Mouse (Mus musculus) layer of hippocampus, adult 9-10 months (tissue): Measurements from ENCODE around the gene C1qtnf9.

ENCODE experiments used
- DNase-seq: peaks from one replicate; pipeline ENCODE4 v3.0.0; 2022; ENCODE audit warnings: low spot score

Gene C1qtnf9

DNA sequence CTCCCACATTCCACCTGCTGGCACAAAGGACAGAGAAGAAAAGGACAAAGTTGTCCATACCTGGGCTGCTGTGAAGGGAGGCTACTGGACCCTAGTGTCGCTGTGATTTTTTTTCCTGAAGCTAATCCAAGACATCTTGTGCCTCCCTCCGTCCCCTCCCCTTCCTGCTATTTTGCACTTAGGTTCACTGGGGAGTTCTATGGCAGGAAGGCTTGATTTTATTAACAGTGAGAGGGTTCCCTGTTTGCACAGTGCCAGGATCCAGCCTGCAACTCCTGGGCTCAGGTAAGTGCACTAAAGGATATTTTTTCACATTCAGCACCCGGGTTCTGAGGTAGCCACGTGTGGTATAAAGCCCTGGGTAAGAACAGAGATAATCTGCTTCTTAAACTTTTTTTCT, at the start of gene C1qtnf9:
Gene C1qtnf9, plus strand, starts transcription at position 251 of the 400 bp plus-strand sequence.
- DNase-seq, result no peak

- no peak for DNase-seq
Observed at GRCm38 (mm10) chr14:60721304-60721703, 46.6 kb upstream of the C1qtnf9 start.

DNA sequence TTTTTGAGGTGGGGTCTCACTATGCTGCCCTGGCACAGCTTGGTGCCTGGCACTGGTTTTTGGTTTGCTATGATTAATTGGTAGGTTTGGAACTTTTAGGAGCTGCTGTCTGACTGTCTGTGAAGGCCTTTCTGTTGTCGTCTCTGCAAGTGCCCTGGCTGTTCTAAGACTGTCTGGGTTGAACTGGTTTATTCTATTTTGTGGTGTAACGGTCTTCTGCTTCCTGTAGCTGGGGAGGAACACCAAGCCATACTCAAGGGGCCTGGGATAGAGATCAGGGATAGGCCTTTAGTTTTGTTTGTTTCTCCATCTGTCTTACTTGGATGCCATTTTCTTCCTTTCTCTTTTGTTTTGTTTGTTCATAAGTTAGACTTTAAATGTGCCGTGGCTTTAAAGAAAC, 46.0 kb upstream of the C1qtnf9 start:
- no peak for DNase-seq

DNA sequence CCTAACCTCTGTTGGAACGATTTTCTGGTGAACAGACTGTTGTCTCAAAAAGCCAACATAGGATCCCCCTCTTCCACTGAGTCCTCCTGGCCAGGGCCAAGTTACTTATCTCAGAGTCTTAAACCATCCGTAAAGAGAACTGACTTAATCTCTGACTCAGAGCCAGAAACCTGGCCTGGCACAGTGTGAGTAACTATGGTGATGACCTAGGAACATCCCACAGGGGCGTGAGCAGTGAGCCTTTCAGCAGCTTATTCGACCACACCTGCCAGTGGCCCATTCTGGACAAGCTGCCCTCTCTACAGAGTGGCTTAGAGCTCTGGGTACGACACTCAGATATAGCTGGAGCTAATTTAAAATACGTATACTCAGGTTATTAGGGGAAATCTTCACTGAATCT, 41.8 kb upstream of the C1qtnf9 start:
- no peak for DNase-seq

DNA sequence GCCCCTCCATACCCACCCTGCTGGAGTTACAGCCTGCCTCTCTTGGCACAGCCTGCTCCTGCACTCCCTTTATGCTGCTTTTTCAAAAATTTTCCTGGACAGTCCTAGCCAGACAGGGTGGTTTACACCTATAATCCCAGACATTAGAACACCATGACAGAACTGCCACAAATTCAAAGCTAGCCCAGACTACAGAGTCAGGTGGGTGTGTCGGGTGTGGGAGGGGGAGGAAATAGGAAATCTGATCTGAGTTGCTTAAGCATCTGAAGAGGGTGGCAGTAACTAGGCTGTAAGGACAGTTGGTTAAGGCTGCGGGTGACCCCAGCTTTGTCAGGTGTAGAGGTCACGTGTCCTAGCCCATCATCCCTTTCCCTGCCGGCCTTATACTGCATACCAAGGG, 40.8 kb upstream of the C1qtnf9 start:
- no peak for DNase-seq

DNA sequence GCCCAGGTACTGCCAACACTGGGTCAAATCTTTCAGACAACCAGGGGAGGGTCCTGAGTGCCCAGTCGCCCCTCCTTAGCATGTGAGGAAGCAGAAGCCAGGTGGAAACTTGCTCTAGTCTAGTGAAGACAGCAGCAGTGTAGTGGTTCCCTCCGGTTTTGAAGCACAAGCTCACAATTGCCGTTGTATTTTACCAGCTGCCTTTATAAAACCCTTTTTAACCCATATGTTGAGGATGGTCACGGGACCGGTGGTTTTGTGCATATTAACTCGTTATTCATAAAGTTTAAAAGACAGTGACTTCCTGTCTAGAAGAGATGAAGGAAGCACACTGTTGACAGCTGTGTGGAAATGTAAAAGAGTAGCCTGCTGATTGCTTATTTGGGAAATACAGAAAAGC, 35.9 kb upstream of the C1qtnf9 start:
- no peak for DNase-seq

GRCm38 (mm10) chr14:60732787-60733186, 35.1 kb upstream of the C1qtnf9 start:
- no peak for DNase-seq

DNA sequence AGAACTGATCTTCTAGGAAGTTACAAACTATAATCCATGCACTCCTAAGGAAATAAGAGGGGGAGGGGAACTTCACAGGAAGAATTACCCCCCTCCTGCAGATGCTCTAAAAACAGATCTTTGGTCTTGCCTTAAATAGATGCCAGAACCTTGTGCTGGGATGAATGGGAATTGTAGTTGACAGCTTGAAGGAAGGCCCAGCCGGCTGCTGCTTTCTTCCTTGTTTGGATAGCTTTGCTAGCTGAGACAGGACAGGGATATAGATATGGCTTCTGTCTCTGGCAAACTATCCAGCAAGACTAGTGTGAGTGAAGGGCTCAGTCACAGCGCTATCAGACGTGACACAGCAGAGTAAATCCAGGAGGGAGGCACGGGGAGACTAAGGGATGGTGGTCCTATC, 34.2 kb upstream of the C1qtnf9 start:
- DNase-seq, result no peak

DNA sequence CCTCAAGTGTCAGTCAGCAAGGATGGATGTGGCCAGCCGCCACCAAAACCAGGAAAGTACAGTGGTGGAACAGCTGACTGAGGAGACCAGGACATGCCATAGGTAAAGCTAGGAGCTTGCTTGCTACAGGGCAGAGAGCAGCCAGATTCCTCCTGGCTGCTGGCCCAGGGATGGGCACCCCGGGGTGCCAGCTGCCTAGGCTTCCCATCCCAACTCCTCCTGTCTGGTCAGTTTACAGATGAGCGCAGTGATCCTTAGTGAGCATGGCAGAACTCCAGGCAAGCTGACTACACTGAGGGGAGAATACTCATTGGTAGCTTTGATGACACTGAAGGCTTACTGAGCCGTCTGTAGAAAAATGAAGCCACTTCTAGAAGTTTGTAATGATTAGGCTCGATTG, 32.7 kb upstream of the C1qtnf9 start:
- DNase-seq, result no peak

DNA sequence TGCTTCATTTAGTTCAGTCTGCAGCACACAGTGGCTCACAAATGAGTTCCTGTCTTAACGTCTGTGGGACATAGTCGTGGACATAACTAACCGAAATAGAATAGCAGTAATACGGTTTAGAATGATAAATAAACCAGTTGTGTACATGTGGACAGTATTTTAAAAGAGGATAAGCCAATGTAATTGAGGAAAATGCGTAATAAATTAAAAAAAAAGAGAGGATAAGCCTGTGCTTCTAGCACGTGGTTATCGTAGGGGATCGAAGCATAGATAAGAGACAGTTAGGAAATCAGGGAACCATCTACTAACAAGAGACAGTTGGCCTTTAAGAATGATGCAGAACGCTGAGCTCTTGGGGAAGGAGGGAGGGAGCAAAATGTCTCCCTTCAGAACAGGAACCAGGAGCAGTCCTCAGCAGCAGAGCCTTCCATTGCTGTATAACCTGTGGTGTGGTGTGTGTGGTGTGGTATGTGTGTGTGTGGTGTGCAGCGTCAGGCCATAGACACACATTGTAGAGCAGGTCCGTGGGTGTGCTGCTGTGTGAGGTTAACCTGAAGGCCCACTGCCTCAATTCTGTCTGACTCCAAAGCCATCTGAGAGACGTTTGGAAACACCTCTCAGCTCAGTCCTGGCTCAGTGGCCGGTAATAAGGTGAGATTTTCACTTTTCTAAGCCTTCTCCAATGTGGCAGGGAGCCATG, 31.9 kb upstream of the C1qtnf9 start:
- DNase-seq, result no peak

DNA sequence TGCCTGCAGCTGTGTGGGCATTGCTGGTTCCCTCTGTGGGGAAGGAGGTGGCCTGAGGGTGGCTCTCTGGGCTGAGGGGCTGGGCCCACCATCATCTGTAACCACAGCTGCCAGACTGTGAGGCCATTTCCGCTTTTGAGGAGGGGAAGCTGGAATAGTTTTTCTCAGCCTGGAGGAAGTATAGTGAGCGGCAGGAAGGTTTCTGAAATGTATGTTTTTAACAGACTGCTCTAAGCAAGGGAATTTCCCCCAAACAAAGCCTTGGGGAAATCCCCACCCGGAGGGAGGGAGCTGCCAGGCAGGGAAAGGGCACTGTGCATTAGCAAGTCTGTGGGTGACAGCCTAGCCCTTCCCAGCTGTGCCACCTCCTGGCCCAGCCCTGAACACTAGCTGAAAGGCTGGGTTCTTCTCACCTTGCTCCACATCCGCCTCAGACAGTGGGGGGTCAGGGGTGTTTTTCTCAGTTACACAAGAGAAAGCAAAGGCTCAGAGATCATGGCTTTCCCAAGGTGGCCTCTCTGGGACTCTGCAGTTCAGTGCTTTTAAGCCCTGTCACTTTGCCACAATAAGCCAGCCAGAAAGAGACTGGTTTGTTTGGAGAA, 31.2 kb upstream of the C1qtnf9 start:
- no peak for DNase-seq

DNA sequence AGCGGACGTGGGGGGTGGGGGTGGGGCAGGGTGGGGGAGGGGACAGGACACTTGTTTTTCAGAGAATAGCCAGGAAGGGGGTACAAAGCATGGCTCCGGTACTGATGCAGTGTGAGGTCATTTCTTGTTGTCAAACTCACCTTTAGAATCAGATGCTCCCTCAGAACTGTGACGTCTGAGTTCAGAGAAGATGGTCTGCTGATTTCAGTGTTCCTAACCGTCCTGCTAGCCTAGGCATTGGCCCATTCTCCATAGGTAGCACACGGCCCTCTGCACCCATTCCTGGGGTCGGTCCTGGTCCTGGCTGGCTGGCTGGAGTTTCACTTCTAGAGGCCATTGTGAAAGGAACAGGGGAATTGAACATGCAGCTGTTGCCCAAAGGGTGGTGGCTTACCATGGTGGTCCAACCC, 30.7 kb upstream of the C1qtnf9 start:
- DNase-seq, result no peak

DNA sequence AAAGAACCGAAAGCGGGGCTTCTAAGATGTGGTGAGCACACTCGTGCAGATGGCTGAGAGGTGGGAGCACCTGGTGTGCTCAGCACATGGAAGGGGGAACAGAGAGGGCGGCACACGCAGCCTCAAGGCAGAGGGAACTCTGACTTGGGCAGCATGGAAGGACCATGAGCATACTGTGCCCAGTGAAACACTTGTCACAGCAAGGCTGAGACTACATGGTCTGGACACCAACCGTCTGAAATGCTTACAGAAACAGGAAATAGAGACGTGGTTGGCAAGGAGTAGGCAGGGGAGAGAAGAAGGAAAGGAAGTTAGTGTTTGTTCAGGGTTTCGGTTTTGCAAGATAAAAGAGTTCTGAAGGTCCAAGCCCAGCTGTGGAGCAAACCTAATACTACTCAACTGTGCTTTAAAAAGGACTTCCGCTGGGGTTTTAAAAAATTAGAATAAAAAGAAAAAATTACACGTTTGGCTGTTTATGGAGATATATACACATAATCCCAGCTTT, 29.4 kb upstream of the C1qtnf9 start:
- DNase-seq, result no peak

DNA sequence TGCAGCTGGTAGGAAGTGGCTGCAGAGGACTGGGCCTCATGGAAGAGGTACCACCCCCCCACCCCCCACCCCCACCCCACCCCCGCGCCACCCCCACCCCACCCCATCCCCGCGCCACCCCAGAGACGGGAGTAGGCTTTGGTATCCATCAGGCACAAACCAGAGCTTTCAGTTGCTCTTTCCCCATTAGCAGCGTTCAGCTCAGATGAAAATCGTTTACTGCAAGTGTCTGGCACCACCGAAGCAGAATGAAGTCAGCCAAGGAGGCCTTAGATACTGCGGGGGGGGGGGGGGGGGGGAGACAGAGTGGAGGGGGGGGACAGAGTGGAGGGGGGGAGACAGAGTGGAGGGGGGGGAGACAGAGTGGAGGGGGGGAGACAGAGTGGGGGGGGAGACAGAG, 28.8 kb upstream of the C1qtnf9 start:
- no peak for DNase-seq

- no peak for DNase-seq
Observed at GRCm38 (mm10) chr14:60739616-60740015, 28.3 kb upstream of the C1qtnf9 start.

GRCm38 (mm10) chr14:60740507-60740906, 27.4 kb upstream of the C1qtnf9 start:
- DNase-seq, result no peak

GRCm38 (mm10) chr14:60741033-60741432, 26.9 kb upstream of the C1qtnf9 start:
- no peak for DNase-seq

DNA sequence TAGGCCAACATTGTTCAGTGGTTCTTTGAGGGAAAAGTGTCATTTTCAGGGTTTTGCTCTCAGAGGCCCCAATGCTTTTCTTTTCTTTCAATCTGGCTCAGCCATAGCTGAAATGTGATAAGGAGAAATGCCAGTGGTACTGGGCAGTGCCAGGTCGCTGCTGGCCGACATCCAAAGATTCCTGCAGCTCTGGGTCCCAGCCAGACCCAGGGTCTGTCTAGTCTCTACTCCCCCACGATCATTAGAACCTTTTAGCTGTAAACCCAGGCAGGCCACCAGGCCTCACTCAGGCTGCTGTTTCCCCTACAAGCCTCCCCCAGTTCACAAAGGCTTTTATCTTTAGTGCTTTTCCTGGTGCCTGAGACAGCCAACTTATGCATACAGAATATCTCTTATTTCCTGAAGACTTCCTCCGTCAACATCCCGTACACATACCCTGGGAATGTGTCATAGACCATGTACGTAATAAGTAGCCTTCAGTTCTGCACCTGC, 26.4 kb upstream of the C1qtnf9 start:
- DNase-seq, result no peak

- no peak for DNase-seq
Observed at GRCm38 (mm10) chr14:60743681-60744080, 24.3 kb upstream of the C1qtnf9 start.

DNA sequence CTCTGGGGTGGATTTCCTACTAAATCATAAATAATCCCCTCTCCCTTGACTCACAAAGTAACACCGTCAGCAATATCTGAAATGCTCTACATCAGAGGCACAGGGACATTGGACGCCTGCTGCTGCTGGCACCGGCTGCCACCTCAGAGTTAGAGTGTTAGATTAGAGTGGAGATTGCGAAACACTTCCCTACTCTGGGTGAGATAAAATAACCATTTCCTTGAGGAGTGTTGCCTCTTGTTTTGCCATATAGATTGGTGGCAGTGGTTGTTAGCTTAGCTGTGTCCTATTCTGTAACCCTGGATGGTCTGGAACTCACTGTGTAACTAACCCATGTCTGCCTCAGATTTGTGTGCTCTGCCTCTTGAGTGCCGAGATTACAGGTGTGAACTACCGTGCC, 22.7 kb upstream of the C1qtnf9 start:
- no peak for DNase-seq

GRCm38 (mm10) chr14:60746141-60746540, 21.8 kb upstream of the C1qtnf9 start:
- no peak for DNase-seq

DNA sequence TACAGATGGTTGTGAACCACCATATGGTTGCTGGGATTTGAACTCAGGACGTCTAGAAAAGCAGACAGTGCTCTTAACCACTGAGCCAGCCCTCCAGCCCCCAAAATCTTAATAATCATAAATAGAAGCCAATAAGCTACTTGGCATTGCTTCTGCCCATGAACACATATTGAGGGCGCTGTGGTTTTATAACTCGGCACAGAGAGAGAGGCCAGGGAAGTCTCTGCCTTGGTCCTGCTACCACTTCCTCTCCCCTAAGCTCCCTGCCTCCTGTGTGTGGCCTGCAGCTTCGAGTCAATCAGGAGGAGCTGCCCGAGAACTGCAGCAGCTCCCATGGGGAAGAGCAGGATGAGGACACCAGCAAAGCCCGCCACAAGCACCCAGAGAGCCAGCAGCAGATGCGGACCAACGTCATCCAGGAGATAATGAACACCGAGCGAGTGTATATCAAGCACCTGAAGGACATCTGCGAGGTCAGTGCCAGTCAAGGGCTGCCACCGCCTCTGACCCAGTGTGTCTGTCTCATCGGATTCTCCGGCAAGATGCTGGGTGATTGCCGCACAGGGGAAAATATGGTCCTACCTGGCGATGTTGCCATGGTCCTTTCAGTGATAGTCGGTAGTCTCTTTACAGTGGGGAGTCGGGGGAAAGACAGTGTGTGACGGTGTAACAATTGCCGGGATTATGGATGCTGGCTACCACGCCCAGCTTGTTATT, 20.6 kb upstream of the C1qtnf9 start:
- no peak for DNase-seq

DNA sequence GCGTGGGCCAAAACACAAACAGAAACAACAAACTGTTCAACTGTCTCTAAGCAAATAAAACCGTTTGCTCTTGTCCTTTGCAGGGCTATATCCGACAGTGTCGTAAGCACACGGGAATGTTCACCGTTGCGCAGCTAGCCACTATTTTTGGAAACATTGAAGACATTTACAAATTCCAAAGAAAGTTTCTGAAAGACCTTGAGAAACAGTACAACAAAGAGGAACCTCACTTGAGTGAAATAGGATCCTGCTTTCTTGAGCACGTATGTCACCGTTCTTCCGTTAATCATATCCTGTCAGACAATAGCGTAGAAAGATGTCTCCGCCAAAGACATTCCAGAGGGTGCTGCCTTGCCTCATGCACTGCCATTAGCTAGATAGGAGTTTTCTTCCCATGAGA, 18.1 kb upstream of the C1qtnf9 start:
- DNase-seq, result no peak
